26 mouse cellular contexts compared by ENCODE assay signal in genomic region chr2:161944689-161945088, GRCm38 (mm10).
A peak's percentile ranks its signal among the peaks of the same experiment; 100 is the strongest.
DNase-seq lines count a peak whose midpoint lies in the region; ATAC-seq and TF ChIP-seq lines count a peak whose summit lies in the region.
"Had no signal": no experiment of that assay in that cellular context is flagged by ENCODE, and none has a peak within 500 bp of the region (broad histone marks: within the 10 kb centered on the region; RNA-seq: fewer than 3 reads in every experiment).

No protein-coding gene starts in this region.

- 52% methylated on average over 4 of the region's 4 CpGs for WGBS in liver, embryonic 13.5 days (ENCODE audit: insufficient replicate concordance)
- WGBS in liver, embryonic 16.5 days (ENCODE audit: insufficient replicate concordance): 40% methylated on average over 4 of the region's 4 CpGs
- 69% methylated on average over 4 of the region's 4 CpGs for WGBS in lung, adult 2 months

- TF ChIP-seq POLR2A in lung, adult 2 months (IDR thresholded peaks at IDR 0.05; ENCODE audit: borderline replicate concordance, extremely low read depth, low read depth, low read length): no peak

- H3K27me3 ChIP-seq in liver, embryonic 13.5 days: no peaks in the 10 kb centered on the region
- no peaks in the 10 kb centered on the region for H3K27me3 ChIP-seq in liver, embryonic 16.5 days (ENCODE audit: control insufficient read depth, insufficient read depth, low read depth, low read length)
- H3K27me3 ChIP-seq: embryonic facial prominence, embryonic 12.5 days; embryonic facial prominence, embryonic 15.5 days; heart, embryonic 12.5 days; heart, embryonic 15.5 days had no signal

- no peak overlapping the region for H3K27ac ChIP-seq in liver, embryonic 13.5 days
- no peak overlapping the region for H3K27ac ChIP-seq in liver, embryonic 16.5 days (ENCODE audit: low read length)
- H3K27ac ChIP-seq: embryonic facial prominence, embryonic 12.5 days; embryonic facial prominence, embryonic 15.5 days; gastrocnemius, adult 2 months; heart, embryonic 15.5 days; hindbrain, embryonic 14.5 days; hindbrain, postnatal 0 days had no signal

- intact Hi-C loops in heart, postnatal 36 days (cut with DNase I): no loop called here

- peak; percentile 65 for ATAC-seq in liver, embryonic 13.5 days (ENCODE audit: low read depth)
- ATAC-seq in liver, embryonic 16.5 days (ENCODE audit: low read depth): peak; percentile 81
- no peak for ATAC-seq in activated CD4-positive, CD25-positive, alpha-beta regulatory T cell, adult 4 months
- ATAC-seq: forebrain, embryonic 14.5 days; forebrain, postnatal 0 days; hindbrain, postnatal 0 days had no signal

- H3K4me1 ChIP-seq in liver, embryonic 13.5 days (replicated peaks): no peaks in the 10 kb centered on the region
- H3K4me1 ChIP-seq in liver, embryonic 16.5 days (ENCODE audit: control insufficient read depth, low read depth, low read length): peaks cover 2% of the 10 kb centered on the region
- H3K4me1 ChIP-seq in lung, adult 2 months (ENCODE audit: control insufficient read depth, insufficient read depth, low read length): no peaks in the 10 kb centered on the region
- H3K4me1 ChIP-seq: embryonic facial prominence, embryonic 12.5 days; embryonic facial prominence, embryonic 15.5 days; heart, embryonic 12.5 days; heart, embryonic 15.5 days had no signal

- TF ChIP-seq CTCF in lung, adult 2 months (IDR thresholded peaks at IDR 0.05; ENCODE audit: insufficient read depth, low read length): no peak

- H3K4me3 ChIP-seq in liver, embryonic 13.5 days (replicated peaks): no peak overlapping the region
- H3K4me3 ChIP-seq in liver, embryonic 16.5 days (ENCODE audit: low read depth, low read length): no peak overlapping the region
- H3K4me3 ChIP-seq in lung, adult 2 months (replicated peaks; ENCODE audit: extremely low read depth, low read depth, low read length): no peak overlapping the region
- H3K4me3 ChIP-seq: embryonic facial prominence, embryonic 12.5 days; embryonic facial prominence, embryonic 15.5 days; gastrocnemius, adult 2 months; heart, embryonic 12.5 days; heart, embryonic 15.5 days had no signal

- H3K9me3 ChIP-seq in liver, embryonic 13.5 days (replicated peaks): 0 out of 2 replicates have a peak, but pooled peaks cover 4% of the 10 kb centered on the region
- H3K9me3 ChIP-seq in liver, embryonic 16.5 days (replicated peaks; ENCODE audit: control insufficient read depth, low read length): no peaks in the 10 kb centered on the region
- H3K9me3 ChIP-seq: embryonic facial prominence, embryonic 12.5 days; embryonic facial prominence, embryonic 15.5 days; heart, embryonic 15.5 days had no signal

- no peak overlapping the region for H3K9ac ChIP-seq in liver, embryonic 13.5 days
- H3K9ac ChIP-seq in liver, embryonic 16.5 days (ENCODE audit: low read depth, low read length): no peak overlapping the region
- H3K9ac ChIP-seq: embryonic facial prominence, embryonic 12.5 days; embryonic facial prominence, embryonic 15.5 days; forebrain, postnatal 0 days; heart, embryonic 12.5 days; heart, embryonic 15.5 days; hindbrain, embryonic 14.5 days had no signal

- H3K36me3 ChIP-seq in liver, embryonic 13.5 days: no peaks in the 10 kb centered on the region
- H3K36me3 ChIP-seq in liver, embryonic 16.5 days (ENCODE audit: control insufficient read depth, insufficient read depth): no peaks in the 10 kb centered on the region
- H3K36me3 ChIP-seq: embryonic facial prominence, embryonic 12.5 days; embryonic facial prominence, embryonic 15.5 days; heart, embryonic 12.5 days; heart, embryonic 15.5 days had no signal

- peak; percentile 49 for DNase-seq in heart, adult 11 months
- DNase-seq in heart, postnatal 36 days: no peak
- no peak for DNase-seq in liver, embryonic 13.5 days
- no peak for DNase-seq in lung, adult 2 months
- DNase-seq in gastrocnemius, postnatal 10 days: no peak
- DNase-seq: adrenal gland, adult 2 months; adrenal gland, postnatal 14 days; cerebellum, adult 11 months; cerebellum, adult 2 months; cerebellum, adult 9-11 months; cerebellum, postnatal 25 days; forebrain, postnatal 0 days; gastrocnemius, adult 2 months; gastrocnemius, postnatal 36 days; heart, adult 18-20 months; heart, postnatal 10 days; heart, postnatal 4 days had no signal

- no peak overlapping the region for H3K4me2 ChIP-seq in liver, embryonic 13.5 days
- H3K4me2 ChIP-seq in liver, embryonic 16.5 days (ENCODE audit: low read depth, low read length): no peak overlapping the region
- H3K4me2 ChIP-seq: embryonic facial prominence, embryonic 12.5 days; embryonic facial prominence, embryonic 15.5 days; heart, embryonic 12.5 days; heart, embryonic 15.5 days; hindbrain, embryonic 14.5 days had no signal
